Mouse (Mus musculus): ENCODE measurements around the gene Nr3c2. TPM values are rescaled to one million over a fixed set of nuclear protein-coding genes. Genes with fewer than 3 reads are reported as not detected.
A peak's percentile ranks its signal among the peaks of the same experiment; 100 is the strongest.

Gene Nr3c2
- polyA plus RNA-seq, 1 experiment: 7.6 TPM

- Histone ChIP-seq H3K27me3 (replicated peaks; ENCODE audit: control insufficient read depth, insufficient read depth, low read length) (no peaks in the 10 kb centered on the region), H3K27ac (ENCODE audit: insufficient read depth, low read depth, low read length) (no peak overlapping the region), H3K4me1 (ENCODE audit: control insufficient read depth, insufficient read depth, low read length) (no peaks in the 10 kb centered on the region), H3K4me3 (ENCODE audit: insufficient read depth, low read depth, low read length) (no peak overlapping the region), H3K36me3 (ENCODE audit: control insufficient read depth, insufficient read depth, low read length) (no peaks in the 10 kb centered on the region; the same call in 1 of the 2 replicates)
- peak; percentile 51 for DNase-seq
- no peak for TF ChIP-seq CTCF (conservative IDR thresholded peaks at IDR 0.05; ENCODE audit: insufficient read depth, insufficient read length, low read depth, low read length)
- no peak for TF ChIP-seq POLR2A (IDR thresholded peaks at IDR 0.05; ENCODE audit: low read depth, low read length)
- WGBS: 39% methylated on average over 8 of the region's 8 CpGs
Measured at GRCm38 (mm10) chr8:77214665-77215064, 315.4 kb downstream of the Nr3c2 start.

- no peak overlapping the region for H3K4me3 ChIP-seq (ENCODE audit: insufficient read depth, low read depth, low read length)
- TF ChIP-seq CTCF (conservative IDR thresholded peaks at IDR 0.05; ENCODE audit: insufficient read depth, insufficient read length, low read depth, low read length): no peak
- TF ChIP-seq POLR2A (IDR thresholded peaks at IDR 0.05; ENCODE audit: low read depth, low read length): no peak
- no peaks in the 10 kb centered on the region for H3K27me3 ChIP-seq (replicated peaks; ENCODE audit: control insufficient read depth, insufficient read depth, low read length)
- no peaks in the 10 kb centered on the region for H3K4me1 ChIP-seq (ENCODE audit: control insufficient read depth, insufficient read depth, low read length)
- H3K27ac ChIP-seq (ENCODE audit: insufficient read depth, low read depth, low read length): no peak overlapping the region
- H3K36me3 ChIP-seq (ENCODE audit: control insufficient read depth, insufficient read depth, low read length): no peaks in the 10 kb centered on the region; the same call in 1 of the 2 replicates
- WGBS: 70% methylated on average over 6 of the region's 6 CpGs
- no peak for DNase-seq
Measured at GRCm38 (mm10) chr8:77215191-77215590, 315.9 kb downstream of the Nr3c2 start.

GRCm38 (mm10) chr8:77223123-77223522 is 323.9 kb downstream of the Nr3c2 start:
- Histone ChIP-seq H3K36me3 (ENCODE audit: control insufficient read depth, insufficient read depth, low read length) (no peaks in the 10 kb centered on the region), H3K4me1 (ENCODE audit: control insufficient read depth, insufficient read depth, low read length) (no peaks in the 10 kb centered on the region), H3K27me3 (replicated peaks; ENCODE audit: control insufficient read depth, insufficient read depth, low read length) (no peaks in the 10 kb centered on the region), H3K4me3 (ENCODE audit: insufficient read depth, low read depth, low read length) (no peak overlapping the region), H3K27ac (ENCODE audit: insufficient read depth, low read depth, low read length) (no peak overlapping the region)
- WGBS: 69% methylated on average over 4 of the region's 4 CpGs
- no peak for DNase-seq
- TF ChIP-seq CTCF (conservative IDR thresholded peaks at IDR 0.05; ENCODE audit: insufficient read depth, insufficient read length, low read depth, low read length): no peak
- no peak for TF ChIP-seq POLR2A (IDR thresholded peaks at IDR 0.05; ENCODE audit: low read depth, low read length)

- Histone ChIP-seq H3K27me3 (replicated peaks; ENCODE audit: control insufficient read depth, insufficient read depth, low read length) (no peaks in the 10 kb centered on the region), H3K4me1 (ENCODE audit: control insufficient read depth, insufficient read depth, low read length) (no peaks in the 10 kb centered on the region; the same call in none of the 2 replicates), H3K4me3 (ENCODE audit: insufficient read depth, low read depth, low read length) (no peak overlapping the region), H3K36me3 (ENCODE audit: control insufficient read depth, insufficient read depth, low read length) (no peaks in the 10 kb centered on the region), H3K27ac (ENCODE audit: insufficient read depth, low read depth, low read length) (no peak overlapping the region)
- no peak for TF ChIP-seq CTCF (conservative IDR thresholded peaks at IDR 0.05; ENCODE audit: insufficient read depth, insufficient read length, low read depth, low read length)
- TF ChIP-seq POLR2A (IDR thresholded peaks at IDR 0.05; ENCODE audit: low read depth, low read length): no peak
- 92% methylated on average over 5 of the region's 5 CpGs for WGBS
- no peak for DNase-seq
Measured at GRCm38 (mm10) chr8:77227742-77228141, 328.5 kb downstream of the Nr3c2 start.

- H3K36me3 ChIP-seq (ENCODE audit: control insufficient read depth, insufficient read depth, low read length): no peaks in the 10 kb centered on the region
- WGBS: 91% methylated on average over 7 of the region's 7 CpGs
- H3K4me3 ChIP-seq (ENCODE audit: insufficient read depth, low read depth, low read length): no peak overlapping the region
Measured at GRCm38 (mm10) chr8:77228688-77229087, 329.4 kb downstream of the Nr3c2 start.

GRCm38 (mm10) chr8:77231211-77231610 is 332.0 kb downstream of the Nr3c2 start:
- 80% methylated on average over 1 of the region's 1 CpGs for WGBS
- Histone ChIP-seq H3K4me1 (ENCODE audit: control insufficient read depth, insufficient read depth, low read length) (no peaks in the 10 kb centered on the region; the same call in none of the 2 replicates), H3K27me3 (replicated peaks; ENCODE audit: control insufficient read depth, insufficient read depth, low read length) (no peaks in the 10 kb centered on the region), H3K36me3 (ENCODE audit: control insufficient read depth, insufficient read depth, low read length) (no peaks in the 10 kb centered on the region), H3K4me3 (ENCODE audit: insufficient read depth, low read depth, low read length) (no peak overlapping the region), H3K27ac (ENCODE audit: insufficient read depth, low read depth, low read length) (no peak overlapping the region)
- DNase-seq: no peak
- no peak for TF ChIP-seq CTCF (conservative IDR thresholded peaks at IDR 0.05; ENCODE audit: insufficient read depth, insufficient read length, low read depth, low read length)
- TF ChIP-seq POLR2A (IDR thresholded peaks at IDR 0.05; ENCODE audit: low read depth, low read length): no peak

More at GRCm38 (mm10) chr8:77228688-77229087, 329.4 kb downstream of the Nr3c2 start:
- DNase-seq: no peak
- Histone ChIP-seq H3K27ac (ENCODE audit: insufficient read depth, low read depth, low read length) (no peak overlapping the region), H3K4me1 (ENCODE audit: control insufficient read depth, insufficient read depth, low read length) (no peaks in the 10 kb centered on the region; the same call in none of the 2 replicates), H3K27me3 (replicated peaks; ENCODE audit: control insufficient read depth, insufficient read depth, low read length) (no peaks in the 10 kb centered on the region)
- TF ChIP-seq CTCF (conservative IDR thresholded peaks at IDR 0.05; ENCODE audit: insufficient read depth, insufficient read length, low read depth, low read length) (no peak), POLR2A (IDR thresholded peaks at IDR 0.05; ENCODE audit: low read depth, low read length) (no peak)

GRCm38 (mm10) chr8:77231834-77232233 is 332.6 kb downstream of the Nr3c2 start:
- Histone ChIP-seq H3K4me1 (ENCODE audit: control insufficient read depth, insufficient read depth, low read length) (peaks cover 3% of the 10 kb centered on the region), H3K27ac (ENCODE audit: insufficient read depth, low read depth, low read length) (no peak overlapping the region), H3K4me3 (ENCODE audit: insufficient read depth, low read depth, low read length) (no peak overlapping the region), H3K36me3 (ENCODE audit: control insufficient read depth, insufficient read depth, low read length) (no peaks in the 10 kb centered on the region), H3K27me3 (replicated peaks; ENCODE audit: control insufficient read depth, insufficient read depth, low read length) (no peaks in the 10 kb centered on the region)
- TF ChIP-seq POLR2A (IDR thresholded peaks at IDR 0.05; ENCODE audit: low read depth, low read length) (no peak), CTCF (conservative IDR thresholded peaks at IDR 0.05; ENCODE audit: insufficient read depth, insufficient read length, low read depth, low read length) (no peak)
- no peak for DNase-seq
- WGBS: 57% methylated on average over 6 of the region's 6 CpGs

All from kidney, adult 2 months (tissue).